Mouse (Mus musculus) lung, embryonic 16.5 days (tissue): ENCODE results near the gene Plek2. TPM values are rescaled to one million over a fixed set of nuclear protein-coding genes. Genes with fewer than 3 reads are reported as not detected.

ENCODE experiments used
- ATAC-seq: fragments of 200-750 bp; cut with Nextera tagmentation; 2 replicates; pipeline ENCODE4 v1.8.0; 2017; ENCODE audit warnings: low read depth, mild to moderate bottlenecking, moderate library complexity
- H3K27ac ChIP-seq: fragments of 300-500 bp; sonication (generic); 2 replicates; pipeline ENCODE4 v1.5.1; 2014; ENCODE audit warnings: mild to moderate bottlenecking, control low read depth, low read length
- H3K27me3 ChIP-seq: fragments of 300-500 bp; sonication (generic); 2 replicates; pipeline ENCODE4 v1.6.1; 2014; ENCODE audit warnings: low read depth, low read length, mixed read lengths; ENCODE audit not compliant: control insufficient read depth, insufficient read depth
- H3K36me3 ChIP-seq: fragments of 300-500 bp; sonication (generic); 2 replicates; pipeline ENCODE4 v1.6.1; 2014; ENCODE audit warnings: low read length; ENCODE audit not compliant: control insufficient read depth, insufficient read depth
- H3K4me1 ChIP-seq: fragments of 300-500 bp; sonication (generic); replicated peaks from 2 replicates; pipeline ENCODE4 v1.6.1; 2014; ENCODE audit warnings: low read length, mixed read lengths; ENCODE audit not compliant: control insufficient read depth, insufficient read depth
- H3K4me2 ChIP-seq: fragments of 300-500 bp; sonication (generic); 2 replicates; pipeline ENCODE4 v1.6.1; 2014; ENCODE audit warnings: low read depth, low read length, control low read depth
- H3K4me3 ChIP-seq: fragments of 300-500 bp; sonication (generic); 2 replicates; pipeline ENCODE4 v1.5.1; 2014; ENCODE audit warnings: mild to moderate bottlenecking, low read length, control low read depth
- H3K9ac ChIP-seq: fragments of 300-500 bp; sonication (generic); 2 replicates; pipeline ENCODE4 v1.6.1; 2014; ENCODE audit warnings: low read length, control low read depth
- H3K9me3 ChIP-seq: fragments of 300-500 bp; sonication (generic); 2 replicates; pipeline ENCODE4 v1.6.1; 2016; ENCODE audit warnings: low read length; ENCODE audit not compliant: control insufficient read depth
- WGBS: fragments of 180-500 bp; shearing (Covaris S2); extraction: QIAGEN DNeasy Blood & Tissue Kit; methylation state at CpG from one replicate; pipeline ENCODE4 v1.1.7; 2014; 5-methylcytosine and 5-hydroxymethylcytosine counted together
- polyA plus RNA-seq: library from polyadenylated mRNA; unstranded; fragments of >200 nt; fragmentation: Nextera tagmentation; extraction: Ambion mirVana; gene quantifications from 2 replicates; pipeline ENCODE4 v1.2.1, GENCODE M21; 2015

Gene Plek2
- polyA plus RNA-seq, 1 experiment from 2014 or later = 7.9 TPM

GRCm38 (mm10) chr12:78897861-78898260, 8.9 kb downstream of the Plek2 start:
- H3K4me1 ChIP-seq = no peaks in the 10 kb centered on the region
- WGBS = 92% methylated on average over 1 of the region's 1 CpGs
- no peaks in the 10 kb centered on the region for H3K9me3 ChIP-seq
- H3K4me2 ChIP-seq = no peak overlapping the region
- no peak for ATAC-seq
- no peak overlapping the region for H3K9ac ChIP-seq
- H3K4me3 ChIP-seq = no peak overlapping the region
- H3K36me3 ChIP-seq = no peaks in the 10 kb centered on the region
- H3K27me3 ChIP-seq = no peaks in the 10 kb centered on the region
- H3K27ac ChIP-seq = no peak overlapping the region

- WGBS = 76% methylated on average over 2 of the region's 2 CpGs
- no peak for ATAC-seq
These were observed 15.6 kb downstream of the Plek2 start for GRCm38 (mm10) chr12:78891149-78891548.

DNA sequence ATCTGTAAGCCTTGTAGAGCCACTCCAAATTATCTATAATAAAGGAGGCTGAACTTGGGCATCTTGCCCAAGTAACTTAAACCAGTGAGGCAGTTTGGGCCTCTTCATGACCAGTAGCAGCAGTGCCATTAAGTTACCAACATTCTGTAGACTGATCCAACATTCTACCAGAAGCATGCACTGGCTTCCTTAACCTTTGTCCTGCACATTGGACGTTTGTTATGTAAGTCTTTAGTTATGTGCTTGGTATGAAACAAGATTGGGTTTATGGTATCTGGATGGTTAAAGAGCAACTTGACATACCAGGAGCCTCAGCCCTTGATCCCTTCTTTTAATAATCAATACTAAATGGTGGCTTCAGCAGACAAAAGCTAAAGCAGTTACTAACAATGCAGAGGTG, 16.7 kb downstream of the Plek2 start:
- WGBS = 56% methylated on average over 1 of the region's 1 CpGs
- Histone ChIP-seq H3K9ac (no peak overlapping the region), H3K4me1 (peaks cover 4% of the 10 kb centered on the region; the same call in 1 of the 2 replicates), H3K27me3 (no peaks in the 10 kb centered on the region), H3K4me3 (no peak overlapping the region), H3K9me3 (no peaks in the 10 kb centered on the region), H3K27ac (no peak overlapping the region), H3K4me2 (no peak overlapping the region), H3K36me3 (peaks cover 8% of the 10 kb centered on the region; the same call in 1 of the 2 replicates)
- no peak for ATAC-seq

More at GRCm38 (mm10) chr12:78891149-78891548, 15.6 kb downstream of the Plek2 start:
- no peak overlapping the region for H3K9ac ChIP-seq
- H3K4me3 ChIP-seq = no peak overlapping the region
- no peaks in the 10 kb centered on the region for H3K27me3 ChIP-seq
- peaks cover 8% of the 10 kb centered on the region; the same call in 1 of the 2 replicates for H3K36me3 ChIP-seq
- H3K4me1 ChIP-seq = peaks cover 4% of the 10 kb centered on the region; the same call in 1 of the 2 replicates
- H3K4me2 ChIP-seq = no peak overlapping the region
- H3K27ac ChIP-seq = no peak overlapping the region
- no peaks in the 10 kb centered on the region for H3K9me3 ChIP-seq

- no peaks in the 10 kb centered on the region for H3K9me3 ChIP-seq
- no peak overlapping the region for H3K9ac ChIP-seq
- H3K4me3 ChIP-seq = no peak overlapping the region
- WGBS = 96% methylated on average over 3 of the region's 3 CpGs
- ATAC-seq = no peak
- H3K27ac ChIP-seq = no peak overlapping the region
- H3K4me1 ChIP-seq = no peaks in the 10 kb centered on the region
- no peak overlapping the region for H3K4me2 ChIP-seq
- peaks cover 25% of the 10 kb centered on the region for H3K36me3 ChIP-seq
- no peaks in the 10 kb centered on the region for H3K27me3 ChIP-seq
These were observed 32.2 kb downstream of the Plek2 start for GRCm38 (mm10) chr12:78874581-78874980.

- H3K9ac ChIP-seq = no peak overlapping the region
- H3K4me3 ChIP-seq = no peak overlapping the region
- no peaks in the 10 kb centered on the region for H3K27me3 ChIP-seq
- H3K27ac ChIP-seq = no peak overlapping the region
- H3K36me3 ChIP-seq = peaks cover 14% of the 10 kb centered on the region
- H3K4me1 ChIP-seq = peaks cover 4% of the 10 kb centered on the region
- no peaks in the 10 kb centered on the region for H3K9me3 ChIP-seq
- ATAC-seq = no peak
- 77% methylated on average over 1 of the region's 1 CpGs for WGBS
- H3K4me2 ChIP-seq = no peak overlapping the region
These were observed 38.6 kb downstream of the Plek2 start for GRCm38 (mm10) chr12:78868115-78868514.

DNA sequence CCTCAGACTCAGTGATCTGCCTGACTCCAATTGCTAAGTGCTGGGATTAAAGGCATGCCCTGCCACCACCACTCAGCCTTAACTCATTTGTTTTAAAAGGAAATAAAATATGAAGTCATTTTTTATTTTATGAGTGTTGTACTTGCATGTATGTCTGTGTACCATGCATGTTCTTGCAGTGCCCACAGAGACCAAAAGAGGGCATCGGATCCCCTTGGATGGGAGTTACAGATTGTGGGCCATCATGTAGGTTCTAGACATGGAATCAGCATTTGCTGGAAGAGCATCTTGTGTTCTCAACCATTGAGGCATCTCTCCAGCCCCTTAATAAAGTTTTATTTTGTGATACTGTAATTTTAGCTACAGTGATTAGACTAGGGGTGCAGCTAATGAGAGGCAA, 41.3 kb downstream of the Plek2 start:
- no peak overlapping the region for H3K4me2 ChIP-seq
- no peak overlapping the region for H3K4me3 ChIP-seq
- peaks cover 11% of the 10 kb centered on the region for H3K4me1 ChIP-seq
- H3K27ac ChIP-seq = no peak overlapping the region
- no peak for ATAC-seq
- no peaks in the 10 kb centered on the region for H3K27me3 ChIP-seq
- WGBS = 94% methylated on average over 1 of the region's 1 CpGs
- no peak overlapping the region for H3K9ac ChIP-seq
- H3K36me3 ChIP-seq = peaks cover 11% of the 10 kb centered on the region; the same call in 1 of the 2 replicates
- no peaks in the 10 kb centered on the region for H3K9me3 ChIP-seq

- peak; percentile 49; the same call in 1 of the 2 replicates for ATAC-seq
- peak overlapping the region; percentile 63 for H3K27ac ChIP-seq
- H3K27me3 ChIP-seq = no peaks in the 10 kb centered on the region
- H3K4me3 ChIP-seq = peak overlapping the region; percentile 96
- H3K9ac ChIP-seq = peak overlapping the region; percentile 95
- WGBS = 0% methylated on average over 22 of the region's 22 CpGs
- H3K4me2 ChIP-seq = peak overlapping the region; percentile 81
- H3K36me3 ChIP-seq = peaks cover 1% of the 10 kb centered on the region; the same call in 1 of the 2 replicates
- no peaks in the 10 kb centered on the region for H3K9me3 ChIP-seq
- peaks cover 18% of the 10 kb centered on the region for H3K4me1 ChIP-seq
These were observed 44.5 kb downstream of the Plek2 start for GRCm38 (mm10) chr12:78862254-78862730.

- no peaks in the 10 kb centered on the region for H3K27me3 ChIP-seq
- H3K4me3 ChIP-seq = peak within 1 kb of the TSS; percentile 96
- H3K27ac ChIP-seq = peak within 1 kb of the TSS; percentile 72
- ATAC-seq = peak; percentile 100
- H3K36me3 ChIP-seq = no peaks in the 10 kb centered on the region
- peaks cover 18% of the 10 kb centered on the region for H3K4me1 ChIP-seq
- peak within 1 kb of the TSS; percentile 95 for H3K9ac ChIP-seq
- WGBS = under 1% methylated on average over 55 of the region's 55 CpGs
- H3K4me2 ChIP-seq = peak within 1 kb of the TSS; percentile 87
- H3K9me3 ChIP-seq = no peaks in the 10 kb centered on the region
These were observed 45.1 kb downstream of the Plek2 start, which contains the start of the genes Atp6v1d and Eif2s1 for GRCm38 (mm10) chr12:78861496-78862253. Atp6v1d (minus strand) TSS chr12:78861638. Eif2s1 (plus strand) TSS chr12:78861819.

GRCm38 (mm10) chr12:78860921-78861495, 45.8 kb downstream of the Plek2 start:
- peak overlapping the region; percentile 72 for H3K27ac ChIP-seq
- H3K27me3 ChIP-seq = no peaks in the 10 kb centered on the region
- H3K4me1 ChIP-seq = peaks cover 18% of the 10 kb centered on the region
- no peaks in the 10 kb centered on the region for H3K9me3 ChIP-seq
- H3K9ac ChIP-seq = peak overlapping the region; percentile 84
- H3K36me3 ChIP-seq = peaks cover 2% of the 10 kb centered on the region; the same call in 1 of the 2 replicates
- WGBS = under 1% methylated on average over 30 of the region's 30 CpGs
- ATAC-seq = no peak
- H3K4me2 ChIP-seq = peak overlapping the region; percentile 87
- peak overlapping the region; percentile 96 for H3K4me3 ChIP-seq
